Mouse (Mus musculus) ovary, adult 10 weeks (tissue): ENCODE measurements around the gene Rab33b. TPM values are rescaled to one million over a fixed set of nuclear protein-coding genes. Genes with fewer than 3 reads are reported as not detected.

Experiments
- polyA plus RNA-seq: library from polyadenylated mRNA; stranded (reverse); fragments of 350-450 nt; fragmentation: Illumina TruSeq; extraction: RNeasy Lipid Tissue Mini Kit (QIAGEN cat#74804); gene quantifications from one replicate; pipeline ENCODE4 v1.2.3, GENCODE M21; 2014

Gene Rab33b
- 40.2 TPM for polyA plus RNA-seq

GRCm38 (mm10) chr3:51483741-51484359 lies at the start of gene Rab33b:
Gene Rab33b (plus strand): TSS chr3:51483920.

Other genes with a start within 250 kb of the Rab33b start
- gene Elf2, start 143.3 kb upstream of the Rab33b start, polyA plus RNA-seq, result 91.3 TPM
- gene Mgarp, start 87.2 kb upstream of the Rab33b start, polyA plus RNA-seq, result 765 TPM
- gene Ndufc1, start 74.9 kb upstream of the Rab33b start, polyA plus RNA-seq, result 382 TPM
- gene Naa15, start 68.8 kb upstream of the Rab33b start, polyA plus RNA-seq, result 373 TPM
- gene Setd7, start 77.0 kb downstream of the Rab33b start, polyA plus RNA-seq, result 69.8 TPM
- gene Mgst2, start 176.4 kb downstream of the Rab33b start, polyA plus RNA-seq, result 9.2 TPM